Mouse (Mus musculus): ENCODE measurements around the gene Eipr1. TPM values are rescaled to one million over a fixed set of nuclear protein-coding genes. Genes with fewer than 3 reads are reported as not detected.

Eipr1 gene
- total and polyA plus RNA-seq, 3 experiments = 33.3 to 35.4 (median 34.4) TPM

- dilution Hi-C loops (cut with MboI; ENCODE audit: extremely low pct_ligation_motif_present, extremely low pct_unique_long_range_greater_than_20kb, low sequenced_read_pairs) = no loop called here
Observed at GRCm38 (mm10) chr12:28874781-28875251, 123.2 kb downstream of the Eipr1 start.

GRCm38 (mm10) chr12:28875471-28875870 is 123.9 kb downstream of the Eipr1 start:
- TF ChIP-seq ZNF384 (IDR thresholded peaks at IDR 0.05; ENCODE audit: low read depth, low read length) = no peak
- no peak for TF ChIP-seq ZKSCAN1 (IDR thresholded peaks at IDR 0.05; ENCODE audit: borderline replicate concordance, low read depth, low read length)
- TF ChIP-seq MXI1 (IDR thresholded peaks at IDR 0.05; ENCODE audit: low read depth, low read length) = no peak
- no peak for TF ChIP-seq IRF4 (IDR thresholded peaks at IDR 0.05; ENCODE audit: low read depth, low read length)
- no peak for TF ChIP-seq NRF1 (IDR thresholded peaks at IDR 0.05; ENCODE audit: low read depth, low read length)
- TF ChIP-seq MAX (IDR thresholded peaks at IDR 0.05; ENCODE audit: low read length) = no peak
- TF ChIP-seq MYC (IDR thresholded peaks at IDR 0.05; ENCODE audit: low read depth, low read length) = no peak
- TF ChIP-seq MEF2A (IDR thresholded peaks at IDR 0.05; ENCODE audit: borderline replicate concordance, low read depth, low read length) = no peak
- no peak for TF ChIP-seq CHD2 (IDR thresholded peaks at IDR 0.05; ENCODE audit: low read length)
- TF ChIP-seq PAX5 (IDR thresholded peaks at IDR 0.05; ENCODE audit: low read length) = no peak
- no peak for TF ChIP-seq UBTF (IDR thresholded peaks at IDR 0.05; ENCODE audit: low read depth, low read length)
- TF ChIP-seq TCF12 (IDR thresholded peaks at IDR 0.05; ENCODE audit: low read depth, low read length) = no peak
- no peaks in the 10 kb centered on the region for H3K4me1 ChIP-seq (ENCODE audit: control insufficient read depth in 1 of 2, insufficient read depth in 2 of 2)
- DNase-seq (ENCODE audit: extremely low read depth) = no peak
- no peaks in the 10 kb centered on the region for H3K27me3 ChIP-seq (replicated peaks)
- no peak overlapping the region for H3K27ac ChIP-seq (ENCODE audit: insufficient read depth, low read depth)
- in situ Hi-C loops (cut with MboI; ENCODE audit: low pct_ligation_motif_present, low pct_unique_long_range_greater_than_20kb, low sequenced_read_pairs) (no loop called here), dilution Hi-C loops (cut with MboI; ENCODE audit: extremely low pct_ligation_motif_present, extremely low pct_unique_long_range_greater_than_20kb, low sequenced_read_pairs) (no loop called here)
- H3K4me2 ChIP-seq (ENCODE audit: insufficient read depth, low read depth, poor library complexity, severe bottlenecking) = no peak overlapping the region
- no peak overlapping the region for H3K4me3 ChIP-seq (replicated peaks in 1 of 3; ENCODE audit: low read depth in 2 of 3, low read length in 2 of 3, poor library complexity in 1 of 3)
- H3K79me2 ChIP-seq (replicated peaks; ENCODE audit: control insufficient read depth, extremely low read depth, insufficient read depth, poor library complexity, severe bottlenecking) = no peaks in the 10 kb centered on the region
- peaks cover 0 to 42% of the 10 kb centered on the region in 2 experiments for H3K36me3 ChIP-seq (replicated peaks in 1 of 2; ENCODE audit: control insufficient read depth in 1 of 2, insufficient read depth in 1 of 2, low read length in 1 of 2)
- H3K9me3 ChIP-seq (replicated peaks; ENCODE audit: low read length) = no peaks in the 10 kb centered on the region
- H3K9ac ChIP-seq (ENCODE audit: insufficient read depth, low read depth) = no peak overlapping the region

More at GRCm38 (mm10) chr12:28874781-28875251, 123.2 kb downstream of the Eipr1 start:
- Histone ChIP-seq H3K79me2 (replicated peaks; ENCODE audit: control insufficient read depth, extremely low read depth, insufficient read depth, poor library complexity, severe bottlenecking) (no peaks in the 10 kb centered on the region), H3K27ac (ENCODE audit: insufficient read depth, low read depth) (no peak overlapping the region), H3K36me3 (replicated peaks in 1 of 2; ENCODE audit: control insufficient read depth in 1 of 2, insufficient read depth in 1 of 2, low read length in 1 of 2) (peaks cover 0 to 49% of the 10 kb centered on the region in 2 experiments), H3K9me3 (replicated peaks; ENCODE audit: low read length) (no peaks in the 10 kb centered on the region), H3K27me3 (replicated peaks) (no peaks in the 10 kb centered on the region), H3K4me1 (ENCODE audit: control insufficient read depth in 1 of 2, insufficient read depth in 2 of 2) (no peaks in the 10 kb centered on the region), H3K4me2 (ENCODE audit: insufficient read depth, low read depth, poor library complexity, severe bottlenecking) (no peak overlapping the region), H3K4me3 (replicated peaks in 1 of 3; ENCODE audit: low read depth in 2 of 3, low read length in 2 of 3, poor library complexity in 1 of 3) (no peak overlapping the region), H3K9ac (ENCODE audit: insufficient read depth, low read depth) (no peak overlapping the region)
- TF ChIP-seq JUND (conservative IDR thresholded peaks at IDR 0.05; ENCODE audit: low read depth, low read length) (no peak), TCF12 (IDR thresholded peaks at IDR 0.05; ENCODE audit: low read depth, low read length) (no peak), MXI1 (IDR thresholded peaks at IDR 0.05; ENCODE audit: low read depth, low read length) (no peak), EP300 (IDR thresholded peaks at IDR 0.05; ENCODE audit: low read length) (no peak), NRF1 (IDR thresholded peaks at IDR 0.05; ENCODE audit: low read depth, low read length) (no peak), CHD2 (IDR thresholded peaks at IDR 0.05; ENCODE audit: low read length) (no peak), MAZ (IDR thresholded peaks at IDR 0.05; ENCODE audit: low read depth, low read length) (no peak), MYC (IDR thresholded peaks at IDR 0.05; ENCODE audit: low read depth, low read length) (no peak), POLR2AphosphoS2 (IDR thresholded peaks at IDR 0.05; ENCODE audit: low read depth, low read length) (no peak), ZMIZ1 (IDR thresholded peaks at IDR 0.05; ENCODE audit: low read depth, low read length) (no peak), USF2 (conservative IDR thresholded peaks at IDR 0.05; ENCODE audit: low read depth, low read length) (no peak), GABPA (IDR thresholded peaks at IDR 0.05; ENCODE audit: insufficient replicate concordance, low read depth, low read length) (no peak), NELFE (IDR thresholded peaks at IDR 0.05; ENCODE audit: low read depth, low read length) (no peak), E2F4 (IDR thresholded peaks at IDR 0.05; ENCODE audit: insufficient replicate concordance, low read depth, low read length) (no peak), ZNF384 (IDR thresholded peaks at IDR 0.05; ENCODE audit: low read depth, low read length) (no peak), ETS1 (conservative IDR thresholded peaks at IDR 0.05; ENCODE audit: low read depth, low read length) (no peak)
- in situ Hi-C loops (cut with MboI; ENCODE audit: low pct_ligation_motif_present, low pct_unique_long_range_greater_than_20kb, low sequenced_read_pairs) = no loop called here
- DNase-seq (ENCODE audit: extremely low read depth) = no peak

All from CH12.LX (cell line).